Mouse (Mus musculus) liver, embryonic 11.5 days (tissue): ENCODE results near the gene 4930518I15Rik. TPM values are rescaled to one million over a fixed set of nuclear protein-coding genes. Genes with fewer than 3 reads are reported as not detected.
A peak's percentile ranks its signal among the peaks of the same experiment; 100 is the strongest.
"Not testable (repeated sequence)": the region's sequence is repeated elsewhere in the genome, so short reads cannot be mapped to it uniquely, and the experiment has no call there.

Experiments
- ATAC-seq: fragments of 200-750 bp; cut with Nextera tagmentation; replicated peaks from 2 replicates; pipeline ENCODE4 v1.8.0; 2017; ENCODE audit warnings: moderate number of reproducible peaks, mild to moderate bottlenecking, moderate TSS enrichment, moderate library complexity; ENCODE audit not compliant: low FRiP score
- DNase-seq: peaks from one replicate; pipeline ENCODE4 v3.0.0-alpha.2; 2017; ENCODE audit warnings: low spot score
- H3K27ac ChIP-seq: fragments of 300-500 bp; sonication (generic); 2 replicates; pipeline ENCODE4 v1.5.1; 2014; ENCODE audit warnings: mild to moderate bottlenecking, low read depth, low read length, control low read depth
- H3K27me3 ChIP-seq: fragments of 300-500 bp; sonication (generic); replicated peaks from 2 replicates; pipeline ENCODE4 v1.6.1; 2014; ENCODE audit warnings: low read length, mixed read lengths; ENCODE audit not compliant: control insufficient read depth, insufficient read depth
- H3K36me3 ChIP-seq: fragments of 300-500 bp; sonication (generic); 2 replicates; pipeline ENCODE4 v1.6.1; 2014; ENCODE audit warnings: mild to moderate bottlenecking, low read length, moderate library complexity, mixed read lengths; ENCODE audit not compliant: control insufficient read depth, insufficient read depth
- H3K4me1 ChIP-seq: fragments of 300-500 bp; sonication (generic); replicated peaks from 2 replicates; pipeline ENCODE4 v1.6.1; 2014; ENCODE audit warnings: low read length, mixed read lengths; ENCODE audit not compliant: control insufficient read depth, insufficient read depth
- H3K4me2 ChIP-seq: fragments of 300-500 bp; sonication (generic); 2 replicates; pipeline ENCODE4 v1.6.1; 2014; ENCODE audit warnings: mild to moderate bottlenecking, control low read depth, moderate library complexity
- H3K4me3 ChIP-seq: fragments of 300-500 bp; sonication (generic); 2 replicates; pipeline ENCODE4 v1.5.1; 2014; ENCODE audit warnings: low read depth, low read length, control low read depth
- H3K9ac ChIP-seq: fragments of 300-500 bp; sonication (generic); 2 replicates; pipeline ENCODE4 v1.6.1; 2014; ENCODE audit warnings: low read depth, low read length, control low read depth
- H3K9me3 ChIP-seq: fragments of 300-500 bp; sonication (generic); 2 replicates; pipeline ENCODE4 v1.6.1; 2016; ENCODE audit warnings: low read length, inconsistent platforms, mixed read lengths; ENCODE audit not compliant: control insufficient read depth
- WGBS: fragments of 180-500 bp; shearing (Covaris S2); extraction: QIAGEN DNeasy Blood & Tissue Kit; methylation state at CpG from one replicate; pipeline ENCODE4 v1.1.7; 2014; 5-methylcytosine and 5-hydroxymethylcytosine counted together
- polyA plus RNA-seq: library from polyadenylated mRNA; unstranded; fragments of >200 nt; fragmentation: Nextera tagmentation; extraction: Ambion mirVana; gene quantifications from 2 replicates; pipeline ENCODE4 v1.2.1, GENCODE M21; 2014

The 4930518I15Rik gene
- polyA plus RNA-seq, 1 experiment from 2014 or later = 5.1 TPM

DNA sequence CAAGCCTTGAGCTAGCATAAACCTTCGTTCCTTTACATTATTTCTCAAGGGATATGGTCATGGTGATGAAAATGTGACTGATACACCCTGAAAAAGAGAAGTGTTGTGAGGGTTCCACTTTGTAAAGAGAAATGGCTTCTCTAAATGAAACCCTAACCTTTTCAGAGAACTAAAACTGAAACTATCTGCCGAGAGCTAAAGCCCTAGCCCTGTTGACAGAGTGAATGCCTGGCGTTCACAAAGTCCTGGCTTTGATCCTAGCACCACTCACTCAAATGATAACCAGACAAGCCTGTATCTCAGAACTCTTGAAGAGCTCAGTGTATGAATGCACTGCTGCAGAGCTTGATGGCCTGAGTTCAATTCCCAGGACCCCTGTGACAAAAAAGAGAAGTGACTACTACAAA is 358 bp downstream of the 4930518I15Rik start:
- WGBS = 70% methylated on average over 3 of the region's 3 CpGs
- no peak overlapping the region for H3K9ac ChIP-seq
- H3K36me3 ChIP-seq = peaks cover 9% of the 10 kb centered on the region; the same call in 1 of the 2 replicates
- no peak overlapping the region for H3K4me2 ChIP-seq
- DNase-seq (no peak), ATAC-seq (no peak)
- H3K27ac ChIP-seq = no peak overlapping the region
- no peaks in the 10 kb centered on the region for H3K9me3 ChIP-seq
- H3K4me3 ChIP-seq = no peak overlapping the region
- H3K27me3 ChIP-seq = no peaks in the 10 kb centered on the region
- peaks cover 3% of the 10 kb centered on the region; the same call in 1 of the 2 replicates for H3K4me1 ChIP-seq

- no peaks in the 10 kb centered on the region for H3K4me1 ChIP-seq
- ATAC-seq = no peak
- DNase-seq = no peak
- no peaks in the 10 kb centered on the region for H3K27me3 ChIP-seq
- no peak overlapping the region for H3K27ac ChIP-seq
- no peak overlapping the region for H3K4me2 ChIP-seq
- WGBS = 87% methylated on average over 1 of the region's 1 CpGs
- peaks cover 18% of the 10 kb centered on the region; the same call in 1 of the 2 replicates for H3K36me3 ChIP-seq
- no peak overlapping the region for H3K4me3 ChIP-seq
- no peak overlapping the region for H3K9ac ChIP-seq
- H3K9me3 ChIP-seq = no peaks in the 10 kb centered on the region
Observed at GRCm38 (mm10) chr2:156856311-156856710, 1.4 kb downstream of the 4930518I15Rik start.

GRCm38 (mm10) chr2:156853999-156854771 is 3.6 kb downstream of the 4930518I15Rik start:
- not testable (repeated sequence) for H3K4me1 ChIP-seq, DNase-seq, H3K9ac ChIP-seq, H3K27ac ChIP-seq, H3K4me2 ChIP-seq, H3K4me3 ChIP-seq, ATAC-seq, H3K9me3 ChIP-seq, H3K27me3 ChIP-seq
- 68% methylated on average over 13 of the region's 13 CpGs for WGBS
- peaks cover 29% of the 10 kb centered on the region for H3K36me3 ChIP-seq

GRCm38 (mm10) chr2:156853584-156853983 is 4.2 kb downstream of the 4930518I15Rik start:
- not testable (repeated sequence) for H3K9ac ChIP-seq, H3K4me1 ChIP-seq, H3K4me2 ChIP-seq, H3K27me3 ChIP-seq, H3K4me3 ChIP-seq, DNase-seq, H3K27ac ChIP-seq, H3K9me3 ChIP-seq
- 95% methylated on average over 8 of the region's 13 CpGs for WGBS
- 0 out of 2 replicates have a peak, but pooled peaks have one; percentile 11 for ATAC-seq
- peaks cover 33% of the 10 kb centered on the region for H3K36me3 ChIP-seq

DNA sequence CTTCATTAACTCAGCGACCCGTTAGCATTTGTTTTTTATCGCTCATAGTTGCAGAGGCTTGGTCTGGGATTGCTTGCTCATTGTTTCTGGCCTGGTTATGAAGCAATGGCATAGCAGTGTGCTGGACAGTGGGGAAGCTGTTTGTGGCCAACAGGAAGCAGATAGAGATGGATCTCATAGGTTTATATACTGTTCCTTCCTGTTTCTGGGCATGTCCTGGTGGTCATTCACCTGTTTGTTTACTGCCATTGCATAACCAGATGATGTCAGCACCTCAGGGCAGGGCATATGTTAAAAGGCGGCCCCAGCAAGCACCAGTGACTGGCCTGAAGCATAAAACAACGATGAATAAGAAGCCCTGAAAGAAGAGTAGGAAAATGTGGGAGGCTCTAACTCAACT is 7.2 kb downstream of the 4930518I15Rik start:
- no peak overlapping the region for H3K4me2 ChIP-seq
- H3K36me3 ChIP-seq = peaks cover 42% of the 10 kb centered on the region
- ATAC-seq = no peak
- no peaks in the 10 kb centered on the region for H3K27me3 ChIP-seq
- WGBS = 85% methylated on average over 5 of the region's 5 CpGs
- H3K9ac ChIP-seq = no peak overlapping the region
- H3K9me3 ChIP-seq = no peaks in the 10 kb centered on the region
- DNase-seq = no peak
- no peak overlapping the region for H3K27ac ChIP-seq
- H3K4me3 ChIP-seq = no peak overlapping the region
- peaks cover 4% of the 10 kb centered on the region; the same call in 1 of the 2 replicates for H3K4me1 ChIP-seq

- no peak for ATAC-seq
- H3K4me3 ChIP-seq = no peak overlapping the region
- H3K27ac ChIP-seq = no peak overlapping the region
- H3K9me3 ChIP-seq = no peaks in the 10 kb centered on the region
- WGBS = 75% methylated on average over 6 of the region's 6 CpGs
- no peak overlapping the region for H3K9ac ChIP-seq
- peaks cover 9% of the 10 kb centered on the region for H3K4me1 ChIP-seq
- no peak overlapping the region for H3K4me2 ChIP-seq
- H3K27me3 ChIP-seq = no peaks in the 10 kb centered on the region
- peaks cover 51% of the 10 kb centered on the region for H3K36me3 ChIP-seq
- DNase-seq = no peak
Observed at GRCm38 (mm10) chr2:156848526-156849182, 9.1 kb downstream of the 4930518I15Rik start.

GRCm38 (mm10) chr2:156847653-156848052 is 10.1 kb downstream of the 4930518I15Rik start:
- no peaks in the 10 kb centered on the region for H3K9me3 ChIP-seq
- 79% methylated on average over 6 of the region's 6 CpGs for WGBS
- no peaks in the 10 kb centered on the region for H3K27me3 ChIP-seq
- no peak overlapping the region for H3K4me3 ChIP-seq
- peaks cover 47% of the 10 kb centered on the region for H3K36me3 ChIP-seq
- no peak overlapping the region for H3K27ac ChIP-seq
- no peak overlapping the region for H3K9ac ChIP-seq
- DNase-seq (no peak), ATAC-seq (no peak)
- peaks cover 15% of the 10 kb centered on the region for H3K4me1 ChIP-seq
- no peak overlapping the region for H3K4me2 ChIP-seq

- Histone ChIP-seq H3K27ac (no peak overlapping the region), H3K4me3 (no peak overlapping the region), H3K4me2 (no peak overlapping the region), H3K9ac (no peak overlapping the region), H3K4me1 (peaks cover 22% of the 10 kb centered on the region), H3K9me3 (no peaks in the 10 kb centered on the region), H3K36me3 (peaks cover 27% of the 10 kb centered on the region), H3K27me3 (no peaks in the 10 kb centered on the region)
- DNase-seq (no peak), ATAC-seq (no peak)
- WGBS = 75% methylated on average over 10 of the region's 10 CpGs
Observed at GRCm38 (mm10) chr2:156844715-156845114, 13.0 kb downstream of the 4930518I15Rik start.
